Mouse (Mus musculus) neural tube, embryonic 11.5 days (tissue): Measurements from ENCODE around the gene Rnf19b. TPM values are rescaled to one million over a fixed set of nuclear protein-coding genes. Genes with fewer than 3 reads are reported as not detected.

ENCODE experiments used
- ATAC-seq: fragments of 200-750 bp; cut with Nextera tagmentation; 2 replicates; pipeline ENCODE4 v1.8.0; 2017; ENCODE audit warnings: moderate number of reproducible peaks, mild to moderate bottlenecking, moderate TSS enrichment, moderate library complexity; ENCODE audit not compliant: insufficient read depth, low FRiP score, low TSS enrichment
- DNase-seq: peaks from one replicate; pipeline ENCODE4 v3.0.0-alpha.2; 2015; ENCODE audit warnings: low spot score
- H3K27ac ChIP-seq: fragments of 300-500 bp; sonication (generic); 2 replicates; pipeline ENCODE4 v1.5.1; 2014; ENCODE audit warnings: low read depth, mild to moderate bottlenecking, low read length
- H3K27me3 ChIP-seq: fragments of 300-500 bp; sonication (generic); 2 replicates; pipeline ENCODE4 v1.6.1; 2014; ENCODE audit warnings: mild to moderate bottlenecking, low read length, mixed read lengths; ENCODE audit not compliant: control insufficient read depth, insufficient read depth
- H3K36me3 ChIP-seq: fragments of 300-500 bp; sonication (generic); 2 replicates; pipeline ENCODE4 v1.6.1; 2014; ENCODE audit warnings: mild to moderate bottlenecking, low read length, moderate library complexity, mixed read lengths; ENCODE audit not compliant: control insufficient read depth, insufficient read depth
- H3K4me1 ChIP-seq: fragments of 300-500 bp; sonication (generic); 2 replicates; pipeline ENCODE4 v1.6.1; 2014; ENCODE audit warnings: low read length, mixed read lengths; ENCODE audit not compliant: control insufficient read depth, insufficient read depth
- H3K4me2 ChIP-seq: fragments of 300-500 bp; sonication (generic); 2 replicates; pipeline ENCODE4 v1.6.1; 2014; ENCODE audit warnings: low read depth, mild to moderate bottlenecking, moderate library complexity
- H3K4me3 ChIP-seq: fragments of 300-500 bp; sonication (generic); 2 replicates; pipeline ENCODE4 v1.5.1; 2014; ENCODE audit warnings: low read depth, low read length
- H3K9ac ChIP-seq: fragments of 300-500 bp; sonication (generic); 2 replicates; pipeline ENCODE4 v1.6.1; 2014; ENCODE audit warnings: mild to moderate bottlenecking, low read length
- H3K9me3 ChIP-seq: fragments of 300-500 bp; sonication (generic); 2 replicates; pipeline ENCODE4 v1.6.1; 2016; ENCODE audit warnings: low read length; ENCODE audit not compliant: control insufficient read depth
- WGBS: fragments of 180-500 bp; shearing (Covaris S2); extraction: QIAGEN DNeasy Blood & Tissue Kit; methylation state at CpG from one replicate; pipeline ENCODE4 v1.1.7; 2014; 5-methylcytosine and 5-hydroxymethylcytosine counted together
- polyA plus RNA-seq: library from polyadenylated mRNA; unstranded; fragments of >200 nt; fragmentation: Nextera tagmentation; extraction: Ambion mirVana; gene quantifications from 2 replicates; pipeline ENCODE4 v1.2.1, GENCODE M21; 2014

The Rnf19b gene
- polyA plus RNA-seq, 1 experiment from 2014 or later: 11.8 TPM

DNA sequence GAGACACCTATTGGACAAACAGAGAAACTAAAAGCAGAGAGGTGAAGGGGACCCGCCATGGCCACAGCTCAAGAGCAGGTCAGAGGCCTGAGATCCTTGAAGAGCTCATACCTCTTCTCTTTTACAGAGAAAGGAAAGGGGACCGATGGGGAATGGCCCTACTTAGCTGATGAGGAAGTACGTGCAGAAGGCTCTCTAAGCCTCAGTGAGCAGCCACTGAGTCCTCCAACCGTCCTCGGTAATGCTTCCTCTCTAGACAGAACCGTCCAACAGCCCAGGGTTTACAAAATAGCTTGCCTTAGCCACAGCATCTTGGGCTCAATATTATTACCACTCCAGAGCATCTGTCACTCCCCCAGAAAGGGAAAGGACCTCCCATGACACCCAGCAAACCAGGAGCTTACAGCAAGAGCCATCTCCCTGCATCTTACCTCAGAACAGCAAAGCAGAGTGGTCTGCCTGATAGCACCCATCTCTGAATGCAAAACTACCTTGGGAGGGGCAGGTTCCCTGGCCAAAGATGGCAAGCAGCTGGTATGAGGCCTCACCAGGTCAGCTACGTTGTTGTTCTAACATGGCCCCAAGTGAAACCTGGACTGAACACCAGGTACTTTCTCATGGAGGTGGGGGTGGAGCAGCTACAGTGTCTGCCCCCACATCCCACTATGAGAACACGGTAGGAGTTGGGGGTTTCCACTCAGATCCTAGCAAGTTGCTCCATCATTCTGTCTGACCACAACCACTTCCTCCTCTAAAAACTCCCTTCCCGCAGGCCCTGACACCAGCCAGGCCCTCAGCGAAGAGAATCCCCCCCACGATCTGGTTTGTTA is 25.7 kb upstream of the Rnf19b start:
- no peak for ATAC-seq
- no peaks in the 10 kb centered on the region for H3K27me3 ChIP-seq
- no peaks in the 10 kb centered on the region for H3K4me1 ChIP-seq
- 78% methylated on average over 11 of the region's 11 CpGs for WGBS
- H3K9me3 ChIP-seq: no peaks in the 10 kb centered on the region
- H3K4me3 ChIP-seq: no peak overlapping the region
- no peak for DNase-seq
- H3K4me2 ChIP-seq: no peak overlapping the region
- no peaks in the 10 kb centered on the region for H3K36me3 ChIP-seq
- no peak overlapping the region; the same call in 1 of the 2 replicates for H3K27ac ChIP-seq
- H3K9ac ChIP-seq: no peak overlapping the region

DNA sequence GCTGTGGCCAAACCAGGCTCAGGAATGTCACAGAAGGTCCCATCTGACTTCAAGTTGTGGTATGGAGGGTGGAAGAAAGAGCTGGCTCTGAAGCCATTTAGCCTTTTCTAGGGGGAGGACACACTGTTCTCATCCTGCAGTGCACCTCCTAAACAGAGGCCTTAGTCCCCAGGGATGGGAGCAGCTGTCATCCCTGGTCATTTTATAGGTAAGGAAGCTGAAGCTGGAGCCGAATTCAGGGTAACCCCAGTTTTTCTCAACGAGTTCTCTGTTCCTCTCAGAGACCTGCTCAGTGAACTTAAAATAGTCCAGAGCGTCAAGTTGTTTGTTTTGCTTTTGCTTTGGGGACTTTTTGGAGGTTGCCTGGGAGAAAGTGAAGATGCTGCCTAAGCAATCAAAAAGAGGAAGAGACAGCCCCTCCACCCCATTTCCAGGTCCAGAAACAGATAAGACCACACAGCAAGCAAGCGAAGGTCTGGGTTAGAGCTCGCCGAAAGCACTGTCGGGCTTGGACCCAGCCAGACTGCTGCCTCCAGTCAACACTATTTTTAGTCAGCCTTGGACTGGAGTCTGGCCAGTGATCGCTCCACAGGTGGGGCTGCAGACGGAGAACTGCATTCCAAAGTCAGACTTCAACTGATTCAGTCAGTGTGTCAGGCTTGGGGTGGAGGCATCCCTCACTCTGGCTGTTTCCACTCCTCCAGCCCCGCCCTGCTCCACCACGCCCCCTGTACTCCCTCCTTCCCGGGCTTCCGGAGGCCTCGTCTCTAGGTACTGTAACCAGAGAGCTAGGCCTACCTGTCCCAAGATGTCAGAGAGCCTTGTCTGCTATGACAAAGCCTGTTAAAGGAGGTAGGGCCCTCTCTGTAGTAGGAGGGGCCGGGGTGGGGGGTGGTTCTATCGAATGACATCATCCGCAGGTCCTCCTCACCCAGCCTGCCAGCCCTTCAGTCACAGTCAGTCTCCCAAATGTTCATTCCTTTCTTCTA is 24.8 kb upstream of the Rnf19b start:
- 32% methylated on average over 17 of the region's 17 CpGs for WGBS
- H3K4me3 ChIP-seq: no peak overlapping the region
- H3K4me1 ChIP-seq: no peaks in the 10 kb centered on the region
- no peaks in the 10 kb centered on the region for H3K9me3 ChIP-seq
- no peaks in the 10 kb centered on the region for H3K36me3 ChIP-seq
- H3K27me3 ChIP-seq: no peaks in the 10 kb centered on the region
- DNase-seq (no peak), ATAC-seq (no peak)
- no peak overlapping the region for H3K4me2 ChIP-seq
- no peak overlapping the region for H3K9ac ChIP-seq
- no peak overlapping the region; the same call in 1 of the 2 replicates for H3K27ac ChIP-seq

DNA sequence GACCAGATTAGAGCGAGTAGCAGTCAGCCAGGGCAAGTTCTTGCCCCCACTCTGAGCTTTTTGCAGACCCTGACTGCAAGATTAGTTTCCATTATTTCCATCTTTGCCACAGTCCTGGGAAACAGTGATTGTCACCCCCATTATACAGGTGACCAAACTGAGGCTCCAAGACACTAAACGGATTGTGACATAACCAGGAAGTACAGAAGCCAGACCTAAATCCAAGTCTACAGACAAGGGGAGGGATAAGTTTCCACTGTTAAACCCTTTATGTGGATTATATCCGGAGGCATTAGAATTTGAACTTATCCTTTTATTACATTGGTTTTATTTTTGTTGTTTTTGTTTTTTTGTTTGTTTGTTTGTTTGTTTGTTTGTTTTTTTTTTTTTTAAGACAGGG is 23.8 kb upstream of the Rnf19b start:
- Histone ChIP-seq H3K27me3 (no peaks in the 10 kb centered on the region), H3K4me1 (no peaks in the 10 kb centered on the region), H3K27ac (no peak overlapping the region), H3K36me3 (no peaks in the 10 kb centered on the region), H3K4me3 (no peak overlapping the region), H3K9ac (no peak overlapping the region), H3K4me2 (no peak overlapping the region), H3K9me3 (no peaks in the 10 kb centered on the region)
- DNase-seq (no peak), ATAC-seq (no peak)
- WGBS: 93% methylated on average over 3 of the region's 3 CpGs

DNA sequence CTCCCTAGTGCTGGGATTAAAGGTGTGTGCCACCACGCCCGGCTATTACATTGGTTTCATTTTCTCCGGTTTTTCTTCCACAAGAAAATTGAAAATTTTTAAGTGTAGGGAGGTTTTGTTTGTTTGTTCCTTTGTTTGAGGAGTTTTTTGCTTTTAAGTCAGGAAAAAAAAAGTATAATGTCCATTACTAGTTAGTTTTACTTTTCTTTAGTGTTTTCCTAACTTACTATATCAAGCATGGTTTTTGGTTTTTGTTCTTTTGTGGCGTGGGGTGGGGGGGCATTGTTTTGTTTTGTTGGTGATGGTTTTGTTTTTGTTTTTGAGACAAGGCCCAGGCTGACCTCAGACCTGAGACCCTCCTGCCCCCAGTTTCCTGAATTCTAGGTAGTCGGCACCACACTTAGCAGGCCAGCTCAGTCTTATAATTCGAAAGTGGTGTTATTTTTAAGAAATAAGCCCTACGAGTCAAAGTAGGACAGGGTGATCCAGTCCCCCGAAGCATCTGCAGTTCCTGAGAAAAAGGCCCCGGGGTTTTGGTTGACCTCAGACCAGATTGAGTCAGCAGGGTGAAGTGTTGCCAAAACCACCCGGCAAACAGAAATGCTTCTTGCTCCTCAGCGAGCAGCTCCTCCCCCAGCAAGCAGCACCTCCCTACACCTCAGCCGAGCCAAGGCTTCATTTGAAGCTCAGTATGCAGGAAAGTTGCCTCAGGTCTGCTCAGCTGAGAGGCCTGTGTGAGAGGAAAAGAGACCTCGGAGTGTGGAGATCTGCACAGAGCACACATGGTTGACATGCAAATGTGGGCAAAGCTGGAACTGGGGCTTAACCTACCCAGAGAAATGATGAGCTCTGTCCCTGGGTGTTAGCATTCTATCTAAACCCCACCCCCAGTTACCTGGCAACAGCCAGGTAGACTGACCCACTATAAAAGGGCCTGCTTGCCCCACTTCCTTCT is 23.1 kb upstream of the Rnf19b start:
- H3K27ac ChIP-seq: no peak overlapping the region
- no peaks in the 10 kb centered on the region for H3K4me1 ChIP-seq
- WGBS: 58% methylated on average over 13 of the region's 13 CpGs
- H3K27me3 ChIP-seq: no peaks in the 10 kb centered on the region
- H3K9me3 ChIP-seq: no peaks in the 10 kb centered on the region
- no peak overlapping the region for H3K4me2 ChIP-seq
- no peaks in the 10 kb centered on the region for H3K36me3 ChIP-seq
- no peak for DNase-seq
- H3K4me3 ChIP-seq: no peak overlapping the region
- no peak overlapping the region for H3K9ac ChIP-seq
- no peak for ATAC-seq

DNA sequence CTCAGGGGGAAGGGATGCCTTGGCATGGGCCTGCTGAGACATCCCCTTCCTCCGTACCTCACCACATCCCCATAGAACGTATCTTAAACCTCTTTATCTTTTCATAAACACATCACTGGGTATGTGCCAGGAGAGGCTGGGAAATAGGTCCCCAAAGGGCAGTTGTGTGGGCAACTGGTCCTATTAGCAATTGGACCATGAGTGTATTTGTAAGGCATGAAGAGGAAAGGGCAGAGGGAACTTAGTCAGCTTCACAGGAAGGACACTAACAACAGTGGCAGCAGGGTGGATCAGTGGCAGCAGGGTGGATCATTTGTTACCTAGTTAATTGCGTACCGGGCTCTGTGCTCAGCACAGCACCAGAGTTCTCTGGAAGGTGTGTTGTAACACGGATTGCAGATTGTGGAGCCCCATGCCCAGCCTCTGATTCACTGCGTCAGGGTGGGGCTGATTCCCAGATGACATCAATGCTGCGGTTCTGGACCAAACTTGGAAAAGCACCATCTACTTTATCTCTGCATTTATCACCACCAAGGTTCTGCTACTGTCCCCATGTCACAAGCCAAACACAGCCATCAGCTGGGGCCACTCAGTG is 22.1 kb upstream of the Rnf19b start:
- no peaks in the 10 kb centered on the region for H3K27me3 ChIP-seq
- no peak overlapping the region for H3K4me2 ChIP-seq
- no peak overlapping the region for H3K27ac ChIP-seq
- DNase-seq (no peak), ATAC-seq (no peak)
- H3K4me3 ChIP-seq: no peak overlapping the region
- H3K36me3 ChIP-seq: no peaks in the 10 kb centered on the region
- no peak overlapping the region for H3K9ac ChIP-seq
- H3K4me1 ChIP-seq: no peaks in the 10 kb centered on the region
- 70% methylated on average over 7 of the region's 7 CpGs for WGBS
- no peaks in the 10 kb centered on the region for H3K9me3 ChIP-seq

DNA sequence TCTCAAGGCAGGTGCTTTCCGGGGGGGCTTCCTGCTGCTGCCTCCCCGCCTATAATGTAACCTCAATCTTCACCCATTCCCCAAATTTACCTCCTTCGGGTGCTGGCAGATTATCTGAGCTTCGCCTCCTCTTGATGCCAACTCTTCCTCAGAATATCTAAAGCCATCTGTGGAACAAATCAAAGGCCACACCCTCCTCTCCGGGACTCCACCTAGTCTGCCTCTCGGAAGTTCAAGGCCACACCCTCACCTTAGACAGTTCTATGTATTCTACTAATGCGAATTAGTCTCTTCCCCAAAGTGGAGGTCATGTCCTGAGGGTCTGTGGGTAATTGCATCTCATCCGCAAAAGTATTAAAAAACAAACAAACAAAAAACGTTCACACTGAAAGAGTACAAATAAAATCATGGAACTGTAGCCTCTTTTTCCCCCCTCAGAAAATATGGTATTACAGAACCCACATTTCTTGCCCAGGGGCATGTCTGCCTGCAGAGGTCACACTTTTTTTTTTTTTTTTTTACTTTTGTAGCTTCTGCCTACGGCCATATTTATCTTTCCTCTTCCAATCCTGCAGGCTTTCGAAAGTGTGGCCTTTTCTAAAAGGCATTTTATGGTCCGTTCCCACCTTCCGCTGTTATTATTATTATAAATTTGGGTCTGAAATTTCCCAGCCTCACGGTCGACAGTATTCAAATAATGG is 10.2 kb upstream of the Rnf19b start:
- DNase-seq (no peak), ATAC-seq (no peak)
- Histone ChIP-seq H3K27ac (peak overlapping the region; percentile 58; the same call in 1 of the 2 replicates), H3K36me3 (no peaks in the 10 kb centered on the region), H3K4me1 (no peaks in the 10 kb centered on the region), H3K4me2 (peak overlapping the region; percentile 81), H3K9me3 (no peaks in the 10 kb centered on the region), H3K27me3 (peaks cover 11% of the 10 kb centered on the region), H3K4me3 (peak overlapping the region; percentile 29), H3K9ac (peak overlapping the region; percentile 37)
- 21% methylated on average over 15 of the region's 15 CpGs for WGBS

DNA sequence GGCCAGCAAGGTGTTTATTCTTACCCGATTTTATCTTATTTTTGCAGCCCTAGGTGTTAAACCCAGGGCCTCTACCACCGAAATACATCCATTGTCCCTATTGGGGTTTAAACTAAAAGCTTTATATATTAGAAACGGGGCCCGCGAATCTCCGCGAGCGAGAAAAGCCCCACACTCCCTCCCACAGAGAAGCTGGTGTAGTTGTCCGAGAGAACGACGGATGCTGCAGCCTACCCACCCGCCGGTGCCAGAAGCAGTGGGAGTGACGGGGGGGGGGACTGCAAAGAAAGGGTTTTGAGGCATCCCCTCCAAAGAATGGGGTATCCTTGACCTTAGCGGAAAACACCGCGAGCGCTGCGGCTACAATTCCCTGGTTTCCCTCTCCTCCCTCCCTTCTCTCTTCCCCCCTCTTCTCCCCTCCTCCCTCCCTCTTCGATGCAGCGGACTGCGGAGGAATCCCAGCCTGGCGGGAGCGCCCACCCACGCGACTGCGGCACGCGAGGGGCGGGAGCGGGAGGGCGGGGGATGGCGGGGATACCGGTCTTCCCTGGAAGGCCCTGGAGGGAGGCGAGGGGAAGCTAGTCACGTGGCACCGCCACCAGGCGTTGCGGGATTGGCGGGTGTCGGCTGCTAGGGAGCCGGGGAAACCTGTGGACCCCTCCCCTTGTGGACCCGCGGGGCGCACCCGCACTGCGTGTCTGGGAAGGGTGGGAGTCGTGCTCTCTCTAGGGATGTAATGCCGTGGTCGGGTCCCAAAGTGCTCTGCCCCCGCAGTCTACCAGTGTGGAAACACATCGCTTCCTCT is 9.4 kb upstream of the Rnf19b start:
- Histone ChIP-seq H3K4me3 (peak overlapping the region; percentile 29), H3K36me3 (no peaks in the 10 kb centered on the region), H3K9me3 (no peaks in the 10 kb centered on the region), H3K27ac (peak overlapping the region; percentile 58), H3K4me1 (no peaks in the 10 kb centered on the region), H3K4me2 (peak overlapping the region; percentile 81), H3K9ac (peak overlapping the region; percentile 37), H3K27me3 (peaks cover 11% of the 10 kb centered on the region)
- DNase-seq (peak; percentile 90), ATAC-seq (peak; percentile 91)
- WGBS: 0% methylated on average over 47 of the region's 52 CpGs
